Mouse (Mus musculus): Measurements from ENCODE around the gene Msh4. TPM values are rescaled to one million over a fixed set of nuclear protein-coding genes. Genes with fewer than 3 reads are reported as not detected.

Gene Msh4
- 0.11 TPM in 1 of 2 replicates, not detected in the other for polyA plus RNA-seq (2014; fragmentation: Nextera tagmentation; extraction: Ambion mirVana)

GRCm38 (mm10) chr3:153906136-153906871 lies at the start of gene Msh4:
Msh4 (minus strand) TSS chr3:153906138.
- Histone ChIP-seq H3K27ac (replicated peaks; ENCODE audit: low read depth, low read length) (no peak within 1 kb of the TSS), H3K9ac (ENCODE audit: low read length) (no peak within 1 kb of the TSS), H3K27me3 (ENCODE audit: control insufficient read depth, insufficient read depth, low read length) (no peaks in the 10 kb centered on the region), H3K4me1 (ENCODE audit: control insufficient read depth, insufficient read depth, low read length) (peaks cover 9% of the 10 kb centered on the region), H3K4me3 (ENCODE audit: low read depth, low read length) (no peak within 1 kb of the TSS), H3K9me3 (ENCODE audit: control insufficient read depth, low read length) (no peaks in the 10 kb centered on the region), H3K36me3 (ENCODE audit: control insufficient read depth, insufficient read depth, low read length) (peaks cover 46% of the 10 kb centered on the region), H3K4me2 (ENCODE audit: low read depth, severe bottlenecking) (no peak within 1 kb of the TSS)
- DNase-seq (ENCODE audit: low spot score) (no peak), ATAC-seq (ENCODE audit: insufficient number of reproducible peaks, low FRiP score, low TSS enrichment, low read depth) (peak; percentile 41; the same call in 1 of the 2 replicates)
- WGBS: 86% methylated on average over 9 of the region's 9 CpGs

GRCm38 (mm10) chr3:153948176-153948575 lies 42.2 kb upstream of the Msh4 start:
- Histone ChIP-seq H3K4me2 (ENCODE audit: low read depth, severe bottlenecking) (no peak overlapping the region), H3K27ac (replicated peaks; ENCODE audit: low read depth, low read length) (no peak overlapping the region), H3K4me3 (ENCODE audit: low read depth, low read length) (no peak overlapping the region), H3K9ac (ENCODE audit: low read length) (no peak overlapping the region), H3K27me3 (ENCODE audit: control insufficient read depth, insufficient read depth, low read length) (no peaks in the 10 kb centered on the region), H3K4me1 (ENCODE audit: control insufficient read depth, insufficient read depth, low read length) (peaks cover 2% of the 10 kb centered on the region; the same call in 1 of the 2 replicates), H3K9me3 (ENCODE audit: control insufficient read depth, low read length) (no peaks in the 10 kb centered on the region), H3K36me3 (ENCODE audit: control insufficient read depth, insufficient read depth, low read length) (no peaks in the 10 kb centered on the region)
- 72% methylated on average over 2 of the region's 2 CpGs for WGBS
- DNase-seq (ENCODE audit: low spot score) (no peak), ATAC-seq (ENCODE audit: insufficient number of reproducible peaks, low FRiP score, low TSS enrichment, low read depth) (no peak)

GRCm38 (mm10) chr3:153947271-153947670 lies 41.3 kb upstream of the Msh4 start:
- WGBS: 77% methylated on average over 4 of the region's 4 CpGs
- DNase-seq (ENCODE audit: low spot score) (no peak), ATAC-seq (ENCODE audit: insufficient number of reproducible peaks, low FRiP score, low TSS enrichment, low read depth) (no peak)
- Histone ChIP-seq H3K4me2 (ENCODE audit: low read depth, severe bottlenecking) (no peak overlapping the region), H3K4me3 (ENCODE audit: low read depth, low read length) (no peak overlapping the region), H3K27ac (replicated peaks; ENCODE audit: low read depth, low read length) (no peak overlapping the region), H3K4me1 (ENCODE audit: control insufficient read depth, insufficient read depth, low read length) (peaks cover 7% of the 10 kb centered on the region; the same call in 1 of the 2 replicates), H3K27me3 (ENCODE audit: control insufficient read depth, insufficient read depth, low read length) (no peaks in the 10 kb centered on the region), H3K9me3 (ENCODE audit: control insufficient read depth, low read length) (no peaks in the 10 kb centered on the region), H3K9ac (ENCODE audit: low read length) (no peak overlapping the region), H3K36me3 (ENCODE audit: control insufficient read depth, insufficient read depth, low read length) (no peaks in the 10 kb centered on the region)

- Histone ChIP-seq H3K9me3 (ENCODE audit: control insufficient read depth, low read length) (no peaks in the 10 kb centered on the region), H3K4me1 (ENCODE audit: control insufficient read depth, insufficient read depth, low read length) (peaks cover 7% of the 10 kb centered on the region; the same call in 1 of the 2 replicates), H3K27me3 (ENCODE audit: control insufficient read depth, insufficient read depth, low read length) (no peaks in the 10 kb centered on the region), H3K27ac (replicated peaks; ENCODE audit: low read depth, low read length) (peak within 1 kb of the TSS; percentile 5; the same call in 1 of the 2 replicates), H3K36me3 (ENCODE audit: control insufficient read depth, insufficient read depth, low read length) (no peaks in the 10 kb centered on the region), H3K9ac (ENCODE audit: low read length) (peak within 1 kb of the TSS; percentile 73), H3K4me3 (ENCODE audit: low read depth, low read length) (peak within 1 kb of the TSS; percentile 74), H3K4me2 (ENCODE audit: low read depth, severe bottlenecking) (peak within 1 kb of the TSS; percentile 50)
- 1% methylated on average over 40 of the region's 41 CpGs for WGBS
- DNase-seq (ENCODE audit: low spot score): peak; percentile 99
- peak; percentile 99 for ATAC-seq (ENCODE audit: insufficient number of reproducible peaks, low FRiP score, low TSS enrichment, low read depth)
Measured at GRCm38 (mm10) chr3:153944335-153944990, 38.5 kb upstream of the Msh4 start, which contains the start of gene Acadm. Acadm (minus strand) TSS chr3:153944632.

- Histone ChIP-seq H3K27ac (replicated peaks; ENCODE audit: low read depth, low read length) (no peak overlapping the region; the same call in 1 of the 2 replicates), H3K4me3 (ENCODE audit: low read depth, low read length) (peak overlapping the region; percentile 74), H3K4me2 (ENCODE audit: low read depth, severe bottlenecking) (peak overlapping the region; percentile 50), H3K36me3 (ENCODE audit: control insufficient read depth, insufficient read depth, low read length) (no peaks in the 10 kb centered on the region), H3K27me3 (ENCODE audit: control insufficient read depth, insufficient read depth, low read length) (no peaks in the 10 kb centered on the region), H3K9me3 (ENCODE audit: control insufficient read depth, low read length) (no peaks in the 10 kb centered on the region), H3K9ac (ENCODE audit: low read length) (peak overlapping the region; percentile 73), H3K4me1 (ENCODE audit: control insufficient read depth, insufficient read depth, low read length) (peaks cover 7% of the 10 kb centered on the region; the same call in 1 of the 2 replicates)
- DNase-seq (ENCODE audit: low spot score) (no peak), ATAC-seq (ENCODE audit: insufficient number of reproducible peaks, low FRiP score, low TSS enrichment, low read depth) (no peak; the same call in 1 of the 2 replicates)
- WGBS: under 1% methylated on average over 19 of the region's 19 CpGs
Measured at GRCm38 (mm10) chr3:153943901-153944334, 38.0 kb upstream of the Msh4 start.

GRCm38 (mm10) chr3:153943003-153943640 lies 37.2 kb upstream of the Msh4 start:
- Histone ChIP-seq H3K36me3 (ENCODE audit: control insufficient read depth, insufficient read depth, low read length) (no peaks in the 10 kb centered on the region), H3K4me1 (ENCODE audit: control insufficient read depth, insufficient read depth, low read length) (peaks cover 7% of the 10 kb centered on the region; the same call in 1 of the 2 replicates), H3K4me2 (ENCODE audit: low read depth, severe bottlenecking) (peak overlapping the region; percentile 50), H3K27ac (replicated peaks; ENCODE audit: low read depth, low read length) (no peak overlapping the region), H3K27me3 (ENCODE audit: control insufficient read depth, insufficient read depth, low read length) (no peaks in the 10 kb centered on the region), H3K9ac (ENCODE audit: low read length) (no peak overlapping the region), H3K4me3 (ENCODE audit: low read depth, low read length) (peak overlapping the region; percentile 74), H3K9me3 (ENCODE audit: control insufficient read depth, low read length) (no peaks in the 10 kb centered on the region)
- 45% methylated on average over 12 of the region's 12 CpGs for WGBS
- DNase-seq (ENCODE audit: low spot score) (no peak), ATAC-seq (ENCODE audit: insufficient number of reproducible peaks, low FRiP score, low TSS enrichment, low read depth) (no peak)

GRCm38 (mm10) chr3:153941613-153942012 lies 35.7 kb upstream of the Msh4 start:
- Histone ChIP-seq H3K9me3 (ENCODE audit: control insufficient read depth, low read length) (no peaks in the 10 kb centered on the region), H3K4me2 (ENCODE audit: low read depth, severe bottlenecking) (no peak overlapping the region), H3K27me3 (ENCODE audit: control insufficient read depth, insufficient read depth, low read length) (no peaks in the 10 kb centered on the region), H3K4me1 (ENCODE audit: control insufficient read depth, insufficient read depth, low read length) (peaks cover 7% of the 10 kb centered on the region; the same call in 1 of the 2 replicates), H3K36me3 (ENCODE audit: control insufficient read depth, insufficient read depth, low read length) (no peaks in the 10 kb centered on the region), H3K27ac (replicated peaks; ENCODE audit: low read depth, low read length) (no peak overlapping the region), H3K4me3 (ENCODE audit: low read depth, low read length) (no peak overlapping the region), H3K9ac (ENCODE audit: low read length) (no peak overlapping the region)
- ATAC-seq (ENCODE audit: insufficient number of reproducible peaks, low FRiP score, low TSS enrichment, low read depth): no peak
- WGBS: 95% methylated on average over 13 of the region's 13 CpGs
- no peak for DNase-seq (ENCODE audit: low spot score)

GRCm38 (mm10) chr3:153940486-153940885 lies 34.5 kb upstream of the Msh4 start:
- Histone ChIP-seq H3K9me3 (ENCODE audit: control insufficient read depth, low read length) (no peaks in the 10 kb centered on the region), H3K27me3 (ENCODE audit: control insufficient read depth, insufficient read depth, low read length) (no peaks in the 10 kb centered on the region), H3K4me3 (ENCODE audit: low read depth, low read length) (no peak overlapping the region), H3K36me3 (ENCODE audit: control insufficient read depth, insufficient read depth, low read length) (no peaks in the 10 kb centered on the region), H3K27ac (replicated peaks; ENCODE audit: low read depth, low read length) (no peak overlapping the region), H3K4me1 (ENCODE audit: control insufficient read depth, insufficient read depth, low read length) (peaks cover 7% of the 10 kb centered on the region; the same call in 1 of the 2 replicates), H3K4me2 (ENCODE audit: low read depth, severe bottlenecking) (no peak overlapping the region), H3K9ac (ENCODE audit: low read length) (no peak overlapping the region)
- DNase-seq (ENCODE audit: low spot score): no peak
- ATAC-seq (ENCODE audit: insufficient number of reproducible peaks, low FRiP score, low TSS enrichment, low read depth): no peak
- 92% methylated on average over 9 of the region's 9 CpGs for WGBS

Data from limb, embryonic 11.5 days (tissue).